Mouse (Mus musculus) kidney, adult 2 months (tissue): ENCODE data around the gene Ubtf. TPM values are rescaled to one million over a fixed set of nuclear protein-coding genes. Genes with fewer than 3 reads are reported as not detected.

Source experiments
- DNase-seq: peaks from one replicate; pipeline ENCODE4 v3.0.0; 2021
- H3K27ac ChIP-seq: fragments of 200-500 bp; 2 replicates; pipeline ENCODE4 v1.5.1; 2012; ENCODE audit warnings: low read depth, low read length, control low read depth, inconsistent platforms; ENCODE audit not compliant: insufficient read depth
- H3K27me3 ChIP-seq: fragments of 200-500 bp; replicated peaks from 2 replicates; pipeline ENCODE4 v1.6.1; 2012; ENCODE audit warnings: mild to moderate bottlenecking, moderate library complexity, low read length, inconsistent platforms; ENCODE audit not compliant: control insufficient read depth, insufficient read depth
- H3K36me3 ChIP-seq: fragments of 200-500 bp; 2 replicates; pipeline ENCODE4 v1.6.1; 2012; ENCODE audit warnings: mild to moderate bottlenecking, moderate library complexity, low read length, inconsistent platforms; ENCODE audit not compliant: control insufficient read depth, insufficient read depth
- H3K4me1 ChIP-seq: fragments of 200-500 bp; 2 replicates; pipeline ENCODE4 v1.6.1; 2011; ENCODE audit warnings: low read length; ENCODE audit not compliant: control insufficient read depth, insufficient read depth
- H3K4me3 ChIP-seq: fragments of 200-500 bp; 2 replicates; pipeline ENCODE4 v1.5.1; 2011; ENCODE audit warnings: mild to moderate bottlenecking, low read depth, low read length, control low read depth; ENCODE audit not compliant: insufficient read depth
- CTCF ChIP-seq: fragments of 200-500 bp; conservative IDR thresholded peaks from 2 replicates; pipeline ENCODE4 v1.5.1; 2011; ENCODE audit warnings: low read depth, mild to moderate bottlenecking, control low read depth, low read length, moderate library complexity, mixed read lengths; ENCODE audit not compliant: insufficient read depth, insufficient read length
- POLR2A ChIP-seq: fragments of 200-500 bp; IDR thresholded peaks from one replicate; pipeline ENCODE4 v1.6.1; 2011; ENCODE audit warnings: low read depth, low read length, control low read depth
- WGBS: fragments of 180-500 bp; shearing (Covaris S2); methylation state at CpG from one replicate; pipeline ENCODE4 v1.1.7; 2018; 5-methylcytosine and 5-hydroxymethylcytosine counted together
- polyA plus RNA-seq: library from polyadenylated mRNA; depleted of rRNA; stranded (reverse); fragments of >200 nt; gene quantifications from 2 replicates; pipeline ENCODE4 v1.2.3, GENCODE M21; 2012

Ubtf gene
- polyA plus RNA-seq, 1 experiment = 30.3 TPM

DNA sequence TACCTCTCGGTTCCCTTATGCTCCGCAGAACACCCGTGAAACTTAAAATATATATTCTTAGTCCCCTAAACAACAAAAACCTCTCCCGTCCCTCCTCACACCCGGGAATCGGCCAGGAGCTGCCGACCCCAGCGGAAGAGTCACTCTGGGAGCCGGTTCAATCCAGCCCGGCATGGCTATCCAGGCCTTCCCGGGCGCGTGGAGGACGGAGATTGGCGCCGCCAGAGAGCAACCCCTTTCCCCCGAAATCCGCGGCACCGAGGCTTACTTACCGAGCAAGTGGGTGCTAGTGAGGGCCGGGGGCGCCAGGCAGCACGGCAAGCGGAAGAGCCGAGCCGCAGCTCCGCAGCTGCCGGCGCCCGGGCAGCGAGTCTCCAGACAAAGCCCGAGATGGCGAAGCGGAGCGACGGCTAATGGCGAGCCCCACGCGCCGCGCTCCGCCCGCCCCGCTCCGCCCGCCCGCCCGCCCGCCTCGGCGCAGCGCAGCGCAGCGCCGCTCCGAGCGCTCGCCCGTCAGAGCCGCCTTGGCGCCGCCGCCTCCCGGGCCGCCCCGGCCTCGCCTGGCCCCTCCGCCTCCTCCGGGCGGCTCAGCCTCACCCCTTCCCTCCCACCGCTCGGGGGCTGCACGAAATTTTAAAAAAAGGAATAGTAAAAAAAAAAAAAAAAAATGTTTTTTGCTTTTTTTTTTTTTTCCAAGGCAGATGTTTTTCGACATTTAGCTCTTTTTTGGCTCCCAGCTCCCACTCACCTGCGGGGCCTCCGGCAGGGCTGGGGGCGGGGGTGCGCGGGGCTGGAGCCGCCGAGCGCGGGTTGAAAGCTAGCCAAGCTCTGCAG lies 749 bp downstream of the Ubtf start:
- TF ChIP-seq CTCF = no peak
- no peak for TF ChIP-seq POLR2A

DNA sequence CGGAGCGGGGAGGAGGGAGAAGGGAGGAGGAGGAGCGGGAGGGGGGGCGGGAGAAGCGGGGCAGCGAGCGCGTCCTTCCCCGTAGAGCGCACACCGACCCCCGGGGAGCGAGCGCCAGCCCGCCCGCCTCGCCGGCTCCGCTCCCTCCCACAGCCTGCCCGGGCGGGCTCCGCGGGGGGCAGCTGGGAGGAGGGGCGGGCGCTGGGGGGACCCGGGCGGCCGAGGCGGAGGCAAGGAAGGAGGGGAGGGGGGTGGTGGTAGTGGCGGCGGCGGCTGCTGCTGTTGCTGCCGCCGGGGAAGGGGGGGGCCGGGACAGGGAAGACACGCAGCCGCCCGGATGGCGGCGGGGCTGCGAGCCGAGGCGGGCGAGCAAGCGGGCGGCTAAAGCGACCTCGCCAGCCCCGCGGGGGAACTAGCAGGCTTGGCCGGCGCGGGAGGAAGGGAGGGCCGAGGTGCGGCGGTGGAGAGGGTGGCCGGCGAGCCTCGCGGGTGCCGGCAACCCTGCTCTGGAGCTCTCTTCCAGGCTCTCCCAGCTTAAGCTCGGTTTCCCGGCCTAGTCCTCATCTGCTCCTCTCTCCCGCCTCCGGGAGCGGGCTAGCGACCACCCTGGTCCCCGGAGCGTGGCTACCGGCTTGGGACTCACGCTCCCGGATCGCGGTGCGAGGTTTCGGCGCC lies 1.5 kb downstream of the Ubtf start:
- Histone ChIP-seq H3K4me1 (0 out of 2 replicates have a peak, but pooled peaks cover 11% of the 10 kb centered on the region), H3K36me3 (no peaks in the 10 kb centered on the region; the same call in 1 of the 2 replicates), H3K27ac (peak overlapping the region; percentile 94), H3K27me3 (no peaks in the 10 kb centered on the region), H3K4me3 (peak overlapping the region; percentile 95)
- WGBS = under 1% methylated on average over 43 of the region's 77 CpGs
- peak; percentile 87 for DNase-seq
- TF ChIP-seq CTCF (no peak), POLR2A (peak; percentile 11)

More for the DNA sequence above, 749 bp downstream of the Ubtf start:
- WGBS = 3% methylated on average over 84 of the region's 84 CpGs
- Histone ChIP-seq H3K4me3 (peak overlapping the region; percentile 95), H3K36me3 (no peaks in the 10 kb centered on the region; the same call in 1 of the 2 replicates), H3K27ac (peak overlapping the region; percentile 94), H3K4me1 (0 out of 2 replicates have a peak, but pooled peaks cover 11% of the 10 kb centered on the region), H3K27me3 (no peaks in the 10 kb centered on the region)
- DNase-seq = peak; percentile 67

DNA sequence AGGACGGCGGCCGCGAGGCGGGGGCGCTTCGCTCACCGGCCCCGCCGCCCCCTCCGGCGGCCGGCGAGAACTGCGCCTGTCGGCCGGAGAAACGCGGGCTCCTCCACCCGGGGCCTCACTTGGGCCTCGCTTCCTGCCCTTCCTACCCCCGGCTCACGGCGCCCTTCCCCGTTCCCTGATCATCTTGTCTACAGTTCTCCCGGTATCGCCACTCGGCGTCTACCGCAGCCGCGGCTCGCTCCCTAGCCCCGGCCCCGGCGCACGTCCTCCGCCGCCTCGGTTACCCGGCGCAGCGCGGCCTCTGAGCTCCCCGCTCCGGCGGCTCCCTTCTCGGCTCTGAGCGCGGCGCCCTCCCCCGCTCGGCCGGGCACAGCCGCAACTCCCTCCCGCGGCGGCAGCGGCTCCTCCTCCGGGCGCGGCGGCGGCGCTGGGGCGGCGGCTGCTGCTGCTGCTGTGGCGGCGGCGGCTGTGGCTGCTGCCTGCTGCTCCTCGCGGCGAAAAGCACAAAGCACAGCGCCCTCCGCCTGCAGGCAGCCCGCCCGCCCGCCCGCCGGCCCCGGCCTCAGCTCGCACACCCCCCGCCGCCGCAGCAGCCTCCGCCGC lies 2.1 kb downstream of the Ubtf start:
- peak overlapping the region; percentile 95 for H3K4me3 ChIP-seq
- H3K27ac ChIP-seq = peak overlapping the region; percentile 99
- H3K27me3 ChIP-seq = no peaks in the 10 kb centered on the region
- under 1% methylated on average over 82 of the region's 87 CpGs for WGBS
- no peak for DNase-seq
- TF ChIP-seq CTCF = no peak
- no peak for TF ChIP-seq POLR2A
- H3K4me1 ChIP-seq = 0 out of 2 replicates have a peak, but pooled peaks cover 11% of the 10 kb centered on the region
- H3K36me3 ChIP-seq = no peaks in the 10 kb centered on the region; the same call in 1 of the 2 replicates

DNA sequence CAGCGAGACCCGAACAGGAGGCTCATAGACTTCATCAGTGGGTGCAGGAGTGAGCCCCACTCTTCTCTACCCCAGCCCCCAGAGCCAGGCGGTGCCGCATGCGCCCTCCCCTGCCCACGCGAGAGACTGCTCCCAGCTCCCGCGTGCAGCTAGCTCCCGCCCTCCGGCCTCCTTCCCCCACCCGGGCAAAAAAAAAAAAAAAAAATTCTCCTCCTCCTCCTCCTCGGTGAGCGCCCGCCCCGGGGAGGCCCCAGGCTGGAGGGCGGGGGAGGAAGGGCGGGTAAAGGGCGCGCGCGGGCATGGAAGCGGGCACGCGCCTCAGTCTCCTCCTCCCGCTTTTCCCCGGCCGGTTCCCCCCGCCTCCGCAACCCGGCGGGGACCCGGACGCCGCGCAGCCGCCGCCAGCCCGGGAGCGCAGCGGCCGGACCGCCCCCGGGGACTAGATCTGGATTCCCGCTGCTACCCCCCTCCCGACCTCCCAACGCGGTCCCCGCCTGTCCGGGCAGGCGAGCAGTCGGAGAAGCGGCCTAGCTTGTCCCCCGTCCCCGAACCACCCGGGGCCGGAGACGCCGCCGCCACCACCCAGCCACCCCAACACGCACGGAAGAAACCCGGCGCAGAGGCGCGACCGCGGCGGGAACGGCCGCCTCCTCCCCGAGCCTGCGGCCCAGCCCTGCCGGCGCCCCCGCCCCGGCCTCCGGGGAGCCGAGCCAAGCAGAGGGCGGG lies 2.8 kb downstream of the Ubtf start:
- no peaks in the 10 kb centered on the region for H3K27me3 ChIP-seq
- WGBS = under 1% methylated on average over 71 of the region's 80 CpGs
- TF ChIP-seq POLR2A = no peak
- 0 out of 2 replicates have a peak, but pooled peaks have one; percentile 3 for TF ChIP-seq CTCF

DNA sequence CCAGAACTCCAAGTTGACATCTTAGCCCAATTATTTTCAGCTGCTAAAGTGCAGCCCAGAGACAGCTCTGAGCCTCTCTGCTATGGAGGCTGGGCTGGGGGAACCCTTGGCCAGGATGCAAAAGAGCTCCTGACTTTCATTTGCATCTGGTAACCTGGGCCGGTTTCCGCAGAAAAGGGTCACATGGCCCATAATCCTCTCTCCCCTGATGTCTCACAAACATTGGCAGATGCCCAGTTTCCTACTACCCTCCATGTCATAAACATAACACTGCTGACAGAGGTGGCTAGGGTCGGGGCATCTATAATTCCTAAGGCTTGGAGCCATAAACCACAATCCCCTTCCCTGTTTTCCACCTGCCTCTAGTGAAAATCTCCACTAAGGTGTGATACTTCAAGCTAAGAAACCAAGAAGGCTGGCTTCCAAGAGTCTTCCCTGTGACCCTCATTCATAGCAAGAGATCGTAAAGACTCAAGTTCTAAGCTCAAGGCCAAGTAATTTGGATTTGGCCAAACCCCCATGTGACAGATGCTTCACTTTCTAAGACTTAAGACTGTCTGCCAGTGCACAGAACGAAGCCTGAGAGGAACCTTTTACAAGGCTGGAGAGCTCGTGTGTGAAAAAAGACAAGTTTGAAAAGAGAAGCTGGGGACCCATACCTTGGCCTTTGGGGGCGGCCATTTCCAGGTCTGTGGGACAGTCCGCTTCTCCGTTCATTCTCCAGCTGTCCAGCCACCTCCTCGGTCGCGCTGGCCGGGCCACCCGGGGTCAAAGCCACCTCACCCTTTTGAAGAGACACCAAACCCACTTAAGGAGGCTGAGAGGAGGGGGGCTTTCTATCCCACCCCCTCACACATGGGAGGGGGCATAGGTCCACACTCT lies 3.6 kb downstream of the Ubtf start:
- 9% methylated on average over 14 of the region's 14 CpGs for WGBS
- H3K4me3 ChIP-seq = peak overlapping the region; percentile 61
- H3K4me1 ChIP-seq = peaks cover 15% of the 10 kb centered on the region; the same call in 1 of the 2 replicates
- no peak for TF ChIP-seq POLR2A
- no peak for TF ChIP-seq CTCF
- H3K27ac ChIP-seq = peak overlapping the region; percentile 65
- peak; percentile 24 for DNase-seq
- no peaks in the 10 kb centered on the region for H3K27me3 ChIP-seq
- no peaks in the 10 kb centered on the region; the same call in 1 of the 2 replicates for H3K36me3 ChIP-seq

More for the DNA sequence above, 2.8 kb downstream of the Ubtf start:
- peak; percentile 95 for DNase-seq
- Histone ChIP-seq H3K4me3 (peak overlapping the region; percentile 95), H3K4me1 (0 out of 2 replicates have a peak, but pooled peaks cover 11% of the 10 kb centered on the region), H3K27ac (peak overlapping the region; percentile 99), H3K36me3 (no peaks in the 10 kb centered on the region; the same call in 1 of the 2 replicates)

DNA sequence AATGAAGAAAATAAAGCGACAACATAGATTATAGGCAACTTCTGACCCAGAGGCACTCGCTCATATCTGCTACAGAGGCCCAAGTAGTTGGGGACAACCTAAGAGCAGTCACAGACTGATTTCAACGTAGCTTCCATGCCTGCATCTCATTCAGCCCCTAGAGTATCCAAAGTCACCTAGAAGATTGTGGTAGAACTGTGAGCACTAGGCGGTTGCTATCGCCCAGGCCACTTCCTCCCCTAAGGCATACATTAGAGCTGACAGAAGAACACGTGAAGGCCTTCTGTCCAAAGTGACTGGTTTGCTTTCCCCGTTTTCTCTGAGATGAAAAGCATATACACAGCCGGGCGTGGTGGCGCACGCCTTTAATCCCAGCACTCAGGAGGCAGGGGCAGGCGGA lies 5.2 kb downstream of the Ubtf start:
- Histone ChIP-seq H3K36me3 (no peaks in the 10 kb centered on the region; the same call in 1 of the 2 replicates), H3K27me3 (no peaks in the 10 kb centered on the region), H3K4me1 (peaks cover 29% of the 10 kb centered on the region), H3K4me3 (no peak overlapping the region), H3K27ac (no peak overlapping the region)
- TF ChIP-seq POLR2A (no peak), CTCF (no peak)
- WGBS = 91% methylated on average over 12 of the region's 12 CpGs
- no peak for DNase-seq
